Comparison of ENCODE assay signal across 8 mouse cellular contexts in genomic region chr2:153425998-153426670, GRCm38 (mm10).
A peak's percentile ranks its signal among the peaks of the same experiment; 100 is the strongest.
DNase-seq lines count a peak whose midpoint lies in the region; ATAC-seq and TF ChIP-seq lines count a peak whose summit lies in the region.

No protein-coding gene starts in this region.

- WGBS in hindbrain, embryonic 15.5 days: 15% methylated on average over 9 of the region's 9 CpGs
- WGBS in midbrain, embryonic 12.5 days: 25% methylated on average over 9 of the region's 9 CpGs

- no peak overlapping the region for H3K4me2 ChIP-seq in hindbrain, embryonic 15.5 days
- H3K4me2 ChIP-seq in midbrain, embryonic 12.5 days (replicated peaks): 0 out of 2 replicates have a peak overlapping the region, but pooled peaks have one; percentile 6

- TF ChIP-seq POLR2A in brain, embryonic 14.5 days (IDR thresholded peaks at IDR 0.05; ENCODE audit: borderline replicate concordance, extremely low read depth, insufficient read depth, insufficient read length, poor library complexity, severe bottlenecking): no peak

- H3K4me1 ChIP-seq in hindbrain, embryonic 15.5 days (replicated peaks): peaks cover 68% of the 10 kb centered on the region
- peaks cover 56% of the 10 kb centered on the region for H3K4me1 ChIP-seq in midbrain, embryonic 12.5 days

- no peak for DNase-seq in gastrocnemius, adult 2 months
- DNase-seq in gastrocnemius, postnatal 4 days (ENCODE audit: low spot score in 2 of 2): no peak
- DNase-seq in brain, embryonic 14.5 days (ENCODE audit: low read depth): peak; percentile 93
- DNase-seq in spleen, adult 12 weeks (ENCODE audit: low spot score): no peak
- DNase-seq in c-Kit-positive CD71-positive TER-119-positive erythroid progenitor cells, embryonic 14.5 days (ENCODE audit: low spot score): no peak
- DNase-seq in thymus, postnatal 25 days: no peak

- intact Hi-C loops in gastrocnemius, adult 2 months (cut with DNase I): no loop called here

- no peak overlapping the region for H3K9ac ChIP-seq in hindbrain, embryonic 15.5 days
- 0 out of 2 replicates have a peak overlapping the region, but pooled peaks have one; percentile 2 for H3K9ac ChIP-seq in midbrain, embryonic 12.5 days (replicated peaks)

- ATAC-seq in hindbrain, embryonic 15.5 days (ENCODE audit: low FRiP score, low read depth): peak; percentile 85
- peak; percentile 73 for ATAC-seq in midbrain, embryonic 12.5 days (ENCODE audit: low FRiP score, low read depth)

- no peaks in the 10 kb centered on the region for H3K9me3 ChIP-seq in hindbrain, embryonic 15.5 days
- no peaks in the 10 kb centered on the region for H3K9me3 ChIP-seq in midbrain, embryonic 12.5 days

- peaks cover 16% of the 10 kb centered on the region; the same call in 1 of the 2 replicates for H3K36me3 ChIP-seq in hindbrain, embryonic 15.5 days
- peaks cover 35% of the 10 kb centered on the region for H3K36me3 ChIP-seq in midbrain, embryonic 12.5 days

- H3K27me3 ChIP-seq in hindbrain, embryonic 15.5 days: no peaks in the 10 kb centered on the region
- no peaks in the 10 kb centered on the region for H3K27me3 ChIP-seq in midbrain, embryonic 12.5 days

- H3K4me3 ChIP-seq in gastrocnemius, adult 2 months: no peak overlapping the region
- no peak overlapping the region for H3K4me3 ChIP-seq in hindbrain, embryonic 15.5 days
- no peak overlapping the region for H3K4me3 ChIP-seq in midbrain, embryonic 12.5 days

- no peak for TF ChIP-seq CTCF in gastrocnemius, adult 2 months (IDR thresholded peaks at IDR 0.05)
- no peak for TF ChIP-seq CTCF in brain, embryonic 14.5 days (IDR thresholded peaks at IDR 0.05; ENCODE audit: borderline replicate concordance, extremely low read depth, insufficient read depth, insufficient read length)

- peak overlapping the region; percentile 31; the same call in 1 of the 2 replicates for H3K27ac ChIP-seq in gastrocnemius, adult 2 months
- peak overlapping the region; percentile 79 for H3K27ac ChIP-seq in hindbrain, embryonic 15.5 days (replicated peaks)
- H3K27ac ChIP-seq in midbrain, embryonic 12.5 days (replicated peaks): peak overlapping the region; percentile 82

Comparison
In these comparisons a context has a peak if more than half of its experiments do, and no peak if none do; other contexts are left out.
1. H3K27ac ChIP-seq: peak in every context shown above with its lines; median percentile 82 in midbrain, embryonic 12.5 days; 79 in hindbrain, embryonic 15.5 days; 31 in gastrocnemius, adult 2 months.